Mouse (Mus musculus): ENCODE measurements at regions not wholly inside any gene's neighbourhood (a gene's known extent, or its start where the extent isn't known, plus 50 kb on each side); places are given as distances from the start of the nearest gene placed in this dataset.

- WGBS: 6% methylated on average over 5 of the region's 5 CpGs
- H3K4me2 ChIP-seq (ENCODE audit: low read length): no peak overlapping the region
- no peak overlapping the region for H3K9ac ChIP-seq (ENCODE audit: low read length)
- ATAC-seq: peak; percentile 95
- peak; percentile 90 for DNase-seq (ENCODE audit: low spot score)
- no peak overlapping the region for H3K27ac ChIP-seq (ENCODE audit: low read depth, low read length)
- H3K9me3 ChIP-seq (replicated peaks; ENCODE audit: control insufficient read depth, low read length): no peaks in the 10 kb centered on the region
- H3K4me3 ChIP-seq (ENCODE audit: low read depth, low read length): no peak overlapping the region
- no peaks in the 10 kb centered on the region for H3K27me3 ChIP-seq (replicated peaks; ENCODE audit: control insufficient read depth, insufficient read depth, low read length)
- no peaks in the 10 kb centered on the region for H3K36me3 ChIP-seq (ENCODE audit: control insufficient read depth, insufficient read depth, low read length)
- H3K4me1 ChIP-seq (ENCODE audit: control insufficient read depth, insufficient read depth, low read length): no peaks in the 10 kb centered on the region
Observed at GRCm38 (mm10) chr2:56025059-56025458, 589.3 kb downstream of the Kcnj3 start.

- H3K9me3 ChIP-seq (replicated peaks; ENCODE audit: control insufficient read depth, low read length): no peaks in the 10 kb centered on the region
Observed at GRCm38 (mm10) chr2:56028958-56029357, 593.2 kb downstream of the Kcnj3 start.

More at GRCm38 (mm10) chr2:56028958-56029357, 593.2 kb downstream of the Kcnj3 start:
- H3K9ac ChIP-seq (ENCODE audit: low read length): no peak overlapping the region
- H3K4me2 ChIP-seq (ENCODE audit: low read length): no peak overlapping the region
- DNase-seq (ENCODE audit: low spot score) (no peak), ATAC-seq (no peak)
- H3K4me1 ChIP-seq (ENCODE audit: control insufficient read depth, insufficient read depth, low read length): no peaks in the 10 kb centered on the region
- no peaks in the 10 kb centered on the region for H3K36me3 ChIP-seq (ENCODE audit: control insufficient read depth, insufficient read depth, low read length)
- 80% methylated on average over 2 of the region's 2 CpGs for WGBS
- H3K4me3 ChIP-seq (ENCODE audit: low read depth, low read length): no peak overlapping the region
- no peaks in the 10 kb centered on the region for H3K27me3 ChIP-seq (replicated peaks; ENCODE audit: control insufficient read depth, insufficient read depth, low read length)
- no peak overlapping the region for H3K27ac ChIP-seq (ENCODE audit: low read depth, low read length)

All from forebrain, embryonic 14.5 days (tissue).